Mouse (Mus musculus) layer of hippocampus, adult 9-10 months (tissue): ENCODE data around the gene Meaf6.

Experiments used
- DNase-seq: peaks from one replicate; pipeline ENCODE4 v3.0.0; 2022; ENCODE audit warnings: low spot score

Gene Meaf6

DNA sequence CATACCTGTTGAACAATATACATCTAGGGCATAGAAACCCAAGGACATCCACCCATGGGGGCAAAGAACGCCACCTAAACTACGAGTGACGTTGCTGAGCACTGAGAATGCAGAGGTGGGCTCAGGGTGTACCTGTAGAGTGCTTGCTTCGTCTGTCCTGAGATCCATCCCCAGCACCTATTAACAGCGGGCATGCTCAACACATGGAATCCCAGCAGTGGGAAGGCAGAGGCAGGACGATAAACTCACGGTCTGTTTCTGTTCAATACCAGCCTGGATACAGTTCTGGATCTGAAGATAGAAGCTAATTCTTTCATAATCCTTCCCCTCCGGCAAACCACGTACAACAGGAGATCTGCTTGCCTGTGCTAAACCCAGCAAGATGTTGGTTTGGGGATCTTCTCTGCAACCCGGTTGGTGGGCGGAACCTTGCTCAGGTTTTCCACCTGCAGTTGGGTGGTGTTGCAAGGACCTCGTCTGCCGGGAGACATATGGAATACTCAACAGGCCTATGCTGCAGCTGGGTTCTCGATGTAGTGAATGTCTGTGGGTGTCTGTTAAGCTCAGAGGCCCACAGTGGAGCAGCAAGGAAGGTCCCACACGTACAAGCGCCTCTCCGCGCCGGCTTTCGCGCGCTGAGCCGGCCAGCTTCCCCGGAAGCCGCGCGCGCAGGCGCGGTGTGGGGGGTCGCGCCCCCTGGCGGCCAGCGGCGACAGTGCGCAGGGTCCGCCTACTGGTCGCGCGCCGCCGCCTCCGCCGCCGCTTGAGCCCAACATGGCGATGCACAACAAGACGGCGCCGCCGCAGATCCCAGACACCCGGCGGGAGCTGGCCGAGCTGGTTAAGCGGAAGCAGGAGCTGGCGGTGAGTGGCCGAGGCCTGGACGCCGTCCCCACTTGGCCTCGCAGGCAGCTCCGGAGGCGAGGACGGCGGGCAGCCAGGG is at the start of gene Meaf6:
TSS of gene Meaf6 (plus strand) at position 732 of the 943 bp plus-strand sequence.
- DNase-seq, result peak; percentile 76

GRCm38 (mm10) chr4:125044454-125044853 is 40.5 kb upstream of the Meaf6 start:
- no peak for DNase-seq

GRCm38 (mm10) chr4:125055385-125055784 is 29.5 kb upstream of the Meaf6 start:
- no peak for DNase-seq

DNA sequence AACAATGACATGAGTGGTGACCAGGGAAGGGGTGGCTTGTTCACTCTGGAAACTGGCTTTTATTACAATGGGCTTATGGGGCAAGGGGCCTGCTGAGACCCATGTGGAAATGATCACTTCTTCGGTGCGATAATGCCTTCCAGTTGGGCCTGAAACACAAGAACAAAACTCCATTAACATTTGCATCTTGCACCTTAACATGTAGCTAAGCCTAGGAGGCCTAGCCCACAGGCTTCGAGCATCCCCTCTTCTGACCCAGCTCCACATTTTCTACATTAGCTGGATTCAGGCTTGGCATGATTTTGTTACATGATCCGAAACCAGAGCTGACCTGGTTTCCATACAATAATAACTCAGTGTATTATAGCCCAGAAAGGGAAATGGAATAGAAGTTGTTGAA is 28.5 kb upstream of the Meaf6 start:
- DNase-seq, result no peak

- no peak for DNase-seq
Observed at GRCm38 (mm10) chr4:125057273-125057672, 27.7 kb upstream of the Meaf6 start.

GRCm38 (mm10) chr4:125058033-125058432 is 26.9 kb upstream of the Meaf6 start:
- DNase-seq, result no peak

DNA sequence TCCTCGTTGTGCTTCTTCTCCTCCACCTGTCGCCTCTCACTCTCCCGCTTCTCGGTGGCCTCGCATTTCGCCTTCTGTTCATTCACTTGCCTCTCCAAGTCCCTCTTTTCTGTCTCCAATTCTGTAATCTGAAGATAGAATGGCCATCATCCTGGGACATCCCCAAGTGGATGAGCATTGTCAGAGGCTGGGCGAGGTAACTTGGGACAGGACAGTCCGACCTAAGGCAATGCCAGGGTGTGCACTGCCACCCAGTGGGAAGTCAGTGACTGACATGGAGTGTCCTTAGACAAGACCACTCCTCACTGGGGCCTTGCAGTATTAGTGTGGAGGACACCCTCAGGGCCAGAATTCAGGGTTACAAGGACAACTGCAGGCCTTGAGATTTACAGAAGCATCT is 25.9 kb upstream of the Meaf6 start:
- DNase-seq, result peak; percentile 50

DNA sequence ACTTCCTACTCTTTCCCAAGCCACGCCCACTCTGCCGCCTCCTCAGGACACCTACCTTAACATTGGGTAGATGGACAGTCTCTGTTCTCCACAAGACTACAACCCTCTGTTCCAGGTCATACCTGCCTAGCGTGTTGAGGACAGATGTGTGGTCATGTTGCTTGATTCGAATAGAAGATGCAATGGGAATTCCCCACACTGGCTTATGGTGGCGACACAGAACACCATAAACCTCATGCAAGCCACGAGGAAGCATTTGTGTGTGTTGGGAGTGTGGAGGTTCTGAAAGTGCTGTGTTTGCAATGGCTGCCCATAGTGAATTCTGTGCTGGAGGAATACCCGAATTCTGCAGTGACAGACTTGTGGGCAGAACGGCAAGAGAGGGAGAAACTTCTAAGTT is 21.1 kb upstream of the Meaf6 start:
- DNase-seq, result no peak

DNA sequence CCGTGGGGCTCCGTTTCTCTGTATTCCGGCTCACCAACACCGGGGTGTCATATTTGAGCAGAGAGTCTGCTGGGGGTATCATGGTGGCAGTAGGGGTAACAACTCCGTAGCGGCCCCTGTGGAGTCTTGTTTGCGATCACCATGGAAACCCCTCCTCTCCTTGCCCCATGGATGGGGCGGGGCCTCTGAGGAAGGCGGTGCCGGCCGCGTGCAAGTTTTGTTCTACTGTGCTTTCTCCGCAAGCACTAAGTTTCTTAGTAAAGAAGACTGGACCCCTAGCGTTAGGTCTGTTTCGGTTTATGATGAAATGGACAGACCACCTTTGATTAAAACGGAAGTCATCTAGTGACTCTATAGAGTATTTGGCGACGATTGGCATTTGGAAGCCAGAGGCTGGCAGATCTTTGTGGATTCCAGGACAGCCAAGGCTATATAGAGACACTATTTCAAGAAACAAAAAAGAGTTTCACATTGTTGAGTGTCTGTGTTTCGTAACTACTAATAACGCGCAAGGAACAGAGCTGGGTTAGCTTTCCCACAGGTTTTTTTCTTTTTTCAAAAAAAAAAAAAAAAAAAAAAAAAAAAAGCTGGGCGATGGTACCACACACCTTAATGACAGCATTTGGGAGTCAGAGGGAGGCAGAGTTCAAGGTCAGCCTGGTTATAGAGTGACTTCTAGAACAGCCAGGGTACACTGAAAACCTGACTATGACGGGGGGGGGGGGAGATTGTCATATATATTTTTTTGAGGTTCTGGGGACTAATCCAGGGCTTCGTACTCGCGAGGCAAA is 19.2 kb upstream of the Meaf6 start, which contains the start of gene Dnali1:
TSS of gene Dnali1 (minus strand) at position 187 of the 791 bp plus-strand sequence.
- DNase-seq, result no peak

DNA sequence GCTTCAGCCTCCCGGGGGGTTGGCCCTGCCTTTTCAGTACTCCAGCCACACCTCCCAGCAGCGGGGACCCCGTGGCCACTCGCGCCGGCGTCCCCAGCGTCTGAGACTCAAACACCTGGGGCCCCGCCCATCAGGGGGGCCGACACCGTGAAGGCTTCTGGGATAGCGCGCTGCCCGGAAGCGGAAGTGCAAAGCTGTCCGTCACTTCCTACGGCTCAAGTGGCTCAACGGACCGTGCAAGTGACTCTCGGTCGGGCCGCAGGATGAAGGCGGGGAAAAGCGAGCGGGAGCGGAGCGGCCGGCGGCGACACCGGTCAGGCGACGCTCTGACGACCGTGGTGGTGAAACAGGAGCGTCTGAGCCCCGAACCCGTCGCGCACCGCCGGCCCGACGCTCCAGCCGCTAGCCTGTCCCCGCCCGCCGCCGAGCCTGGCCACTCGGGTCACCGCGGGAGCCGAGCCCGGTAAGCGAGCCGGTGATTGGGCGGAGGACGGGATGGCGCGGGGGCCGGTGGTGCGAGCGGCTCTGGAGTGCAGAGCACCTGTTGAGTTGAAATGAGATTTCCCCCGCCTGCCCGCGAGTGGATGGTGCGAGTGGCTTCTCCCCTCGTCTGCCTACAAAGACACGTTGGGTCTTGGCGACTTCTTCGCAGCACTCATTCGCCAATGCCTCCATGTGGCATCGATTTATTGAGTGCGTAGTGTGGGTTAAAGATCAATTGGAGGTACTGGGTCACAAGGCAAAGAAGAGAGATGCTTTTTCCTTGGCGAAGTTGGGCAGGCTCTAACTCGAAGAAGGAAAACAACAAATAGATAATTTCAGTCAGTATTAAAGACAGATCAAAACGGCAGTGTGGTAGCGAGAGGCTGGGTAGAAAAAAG is 18.2 kb upstream of the Meaf6 start, which contains the start of gene Snip1:
TSS of gene Snip1 (plus strand) at position 183 of the 881 bp plus-strand sequence.
- DNase-seq, result peak; percentile 64

- DNase-seq, result no peak
Observed at GRCm38 (mm10) chr4:125077700-125078099, 7.2 kb upstream of the Meaf6 start.

- no peak for DNase-seq
Observed at GRCm38 (mm10) chr4:125078698-125079097, 6.2 kb upstream of the Meaf6 start.

DNA sequence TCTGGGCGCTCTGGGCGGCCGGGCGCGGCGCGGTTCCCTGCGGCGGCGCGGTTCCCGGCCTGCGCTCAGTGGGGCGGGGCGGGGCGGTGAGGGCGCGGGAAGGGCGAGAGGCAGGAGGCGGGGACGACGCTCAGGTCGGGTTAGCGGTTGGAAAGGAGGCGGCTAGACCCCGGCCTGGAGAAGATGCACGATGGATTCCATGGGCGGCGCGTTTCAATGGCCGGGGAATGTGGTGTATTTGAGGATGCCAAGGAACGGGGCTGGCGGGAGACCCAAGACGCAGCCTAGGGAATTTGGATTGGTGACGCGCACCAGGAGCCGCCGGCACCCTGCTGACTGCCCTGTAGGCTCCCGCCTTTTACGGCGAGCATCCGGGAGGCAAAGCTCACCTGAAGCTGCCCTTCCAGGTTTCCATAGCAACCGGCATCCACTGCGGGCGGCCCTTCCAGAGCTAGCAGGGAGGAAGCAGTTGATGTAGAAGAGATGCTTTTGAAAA is 460 bp downstream of the Meaf6 start:
- DNase-seq, result no peak

GRCm38 (mm10) chr4:125093031-125093430 is 8.1 kb downstream of the Meaf6 start:
- DNase-seq, result no peak

GRCm38 (mm10) chr4:125096066-125096465 is 11.1 kb downstream of the Meaf6 start:
- no peak for DNase-seq

DNA sequence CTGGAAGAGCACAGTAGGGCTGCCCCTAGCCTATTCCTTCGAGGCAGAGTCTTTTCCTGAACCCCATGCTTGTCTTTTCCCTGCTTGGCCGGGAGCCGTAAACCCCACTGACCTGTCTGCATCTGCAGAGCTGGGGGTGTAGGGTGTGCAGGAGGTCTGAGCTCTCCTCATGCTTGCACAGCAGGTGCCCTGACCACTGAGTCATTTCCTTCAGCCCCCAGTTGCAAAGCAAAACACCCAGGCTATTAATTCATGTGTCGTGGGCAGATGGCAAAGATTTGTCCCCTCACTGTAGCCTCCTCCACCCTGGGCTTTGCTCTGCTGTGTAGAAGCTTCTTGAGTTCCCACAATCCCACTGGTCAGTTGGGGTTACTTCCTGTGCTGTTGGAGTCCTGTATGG is 12.5 kb downstream of the Meaf6 start:
- no peak for DNase-seq

- peak; percentile 56 for DNase-seq
Observed at GRCm38 (mm10) chr4:125099458-125099857, 14.5 kb downstream of the Meaf6 start.

- DNase-seq, result no peak
Observed at GRCm38 (mm10) chr4:125101334-125101733, 16.4 kb downstream of the Meaf6 start.

GRCm38 (mm10) chr4:125105354-125105753 is 20.4 kb downstream of the Meaf6 start:
- no peak for DNase-seq

GRCm38 (mm10) chr4:125114638-125115037 is 29.7 kb downstream of the Meaf6 start:
- peak; percentile 89 for DNase-seq

DNA sequence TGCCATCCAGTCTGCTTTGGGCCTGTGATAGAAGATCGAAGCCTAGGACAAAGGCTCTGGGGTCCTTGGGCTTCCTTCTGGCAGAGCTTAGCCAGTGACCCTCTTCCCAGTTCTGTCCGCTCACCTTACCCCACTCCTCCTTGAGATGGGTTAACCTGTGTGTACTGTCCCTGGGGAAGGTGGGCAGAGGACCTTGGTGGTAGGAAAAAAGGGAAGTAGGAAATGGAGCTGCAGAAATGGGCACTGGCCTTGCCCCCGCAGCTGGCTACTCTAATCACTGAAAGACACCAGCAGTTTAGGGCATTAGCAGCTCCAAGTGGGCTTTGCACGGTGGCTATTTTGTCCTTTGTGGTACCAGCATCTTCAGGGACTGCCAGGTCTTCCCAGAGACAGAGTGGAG is 30.1 kb downstream of the Meaf6 start:
- no peak for DNase-seq

DNA sequence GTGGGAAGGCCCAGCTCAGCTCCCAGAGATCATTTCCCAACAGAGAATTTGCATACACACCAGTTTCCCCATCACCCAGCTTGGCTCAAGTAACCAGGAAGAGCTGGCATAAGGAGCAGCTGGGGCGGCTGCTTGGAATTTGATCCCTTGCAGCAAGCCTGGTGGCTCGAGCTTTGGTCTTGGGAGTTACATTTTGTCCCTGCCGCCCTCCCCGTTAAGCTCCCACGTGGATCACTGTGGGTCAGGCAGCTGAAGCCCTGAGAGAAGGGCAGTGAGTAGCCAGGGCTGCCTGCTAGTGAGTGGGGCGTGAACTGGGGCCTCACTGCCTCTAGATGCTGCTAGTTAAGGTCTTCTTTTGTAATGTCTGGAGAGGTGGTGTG is 30.8 kb downstream of the Meaf6 start:
- no peak for DNase-seq
